Mouse (Mus musculus) cerebellum, adult 2 months (tissue): ENCODE measurements around the gene Ift88. TPM values are rescaled to one million over a fixed set of nuclear protein-coding genes. Genes with fewer than 3 reads are reported as not detected.

Experiments used
- DNase-seq, 2 experiments: peaks; one replicate each; pipeline ENCODE4 v3.0.0; 2021
- H3K27ac ChIP-seq: fragments of 200-500 bp; 2 replicates; pipeline ENCODE4 v1.5.1; 2012; ENCODE audit warnings: low read length, control low read depth, inconsistent platforms; ENCODE audit not compliant: insufficient read depth
- H3K27me3 ChIP-seq: fragments of 200-500 bp; 2 replicates; pipeline ENCODE4 v1.6.1; 2012; ENCODE audit warnings: inconsistent platforms, mild to moderate bottlenecking, low read length, moderate library complexity; ENCODE audit not compliant: control insufficient read depth, insufficient read depth
- H3K4me1 ChIP-seq: fragments of 200-500 bp; 2 replicates; pipeline ENCODE4 v1.6.1; 2011; ENCODE audit warnings: low read length; ENCODE audit not compliant: control insufficient read depth, insufficient read depth
- H3K4me3 ChIP-seq: fragments of 200-500 bp; replicated peaks from 2 replicates; pipeline ENCODE3; 2011; ENCODE audit warnings: mild to moderate bottlenecking, low read depth, low read length, control low read depth; ENCODE audit not compliant: insufficient read depth
- CTCF ChIP-seq: fragments of 200-500 bp; IDR thresholded peaks from 2 replicates; pipeline ENCODE4 v1.5.1; 2011; ENCODE audit warnings: low read depth, mild to moderate bottlenecking, control low read depth, low read length, moderate library complexity, borderline replicate concordance; ENCODE audit not compliant: insufficient read depth
- POLR2A ChIP-seq: fragments of 200-500 bp; IDR thresholded peaks from 2 replicates; pipeline ENCODE4 v1.6.1; 2011; ENCODE audit warnings: low read length, control low read depth, borderline replicate concordance; ENCODE audit not compliant: insufficient read depth
- WGBS: fragments of 180-500 bp; shearing (Covaris S2); methylation state at CpG from one replicate; pipeline ENCODE4 v1.1.7; 2018; 5-methylcytosine and 5-hydroxymethylcytosine counted together
- polyA plus RNA-seq: library from polyadenylated mRNA; depleted of rRNA; stranded (reverse); fragments of >200 nt; gene quantifications from 2 replicates; pipeline ENCODE4 v1.2.3, GENCODE M21; 2012

Ift88 gene
- polyA plus RNA-seq, 1 experiment, result 15.4 TPM

DNA sequence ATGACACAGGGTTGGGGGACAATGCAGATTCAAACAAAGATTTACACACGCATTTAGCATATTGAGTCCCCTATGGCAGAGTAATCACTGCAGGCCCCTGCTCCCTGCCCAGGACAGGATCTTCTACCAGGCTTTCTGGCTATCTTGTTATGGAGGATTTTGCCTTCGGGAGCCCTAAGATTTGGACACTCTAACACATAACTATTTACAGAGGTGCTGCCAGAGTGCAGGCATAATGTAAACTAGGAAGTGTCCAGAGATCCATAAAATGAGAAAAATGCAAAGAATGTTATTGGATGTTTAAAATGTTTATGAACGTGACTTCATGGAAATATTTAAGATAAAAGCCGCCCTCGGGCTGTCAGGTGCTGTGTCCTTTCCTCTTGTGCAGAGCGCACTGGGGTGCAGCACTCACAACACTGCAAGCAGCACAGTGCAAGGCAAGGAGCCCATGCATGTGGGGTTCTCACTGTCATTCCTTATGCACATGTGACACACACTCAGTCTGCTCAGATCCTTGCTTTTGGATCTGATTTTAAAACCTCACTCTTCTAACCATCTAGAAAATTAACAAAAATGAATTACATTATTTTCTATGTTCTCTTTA is 91.4 kb downstream of the Ift88 start:
- WGBS, result 88% methylated on average over 6 of the region's 6 CpGs
- no peak overlapping the region for H3K27ac ChIP-seq
- H3K27me3 ChIP-seq, result no peaks in the 10 kb centered on the region
- no peak for DNase-seq
- no peak overlapping the region for H3K4me3 ChIP-seq
- H3K4me1 ChIP-seq, result peaks cover 5% of the 10 kb centered on the region; the same call in 1 of the 2 replicates
- no peak for TF ChIP-seq POLR2A
- TF ChIP-seq CTCF, result no peak

GRCm38 (mm10) chr14:57517001-57517400 is 93.1 kb downstream of the Ift88 start:
- TF ChIP-seq POLR2A (no peak), CTCF (no peak)
- Histone ChIP-seq H3K4me3 (no peak overlapping the region), H3K27ac (no peak overlapping the region), H3K27me3 (no peaks in the 10 kb centered on the region), H3K4me1 (peaks cover 5% of the 10 kb centered on the region; the same call in 1 of the 2 replicates)
- no peak for DNase-seq
- 68% methylated on average over 7 of the region's 7 CpGs for whole genome bisulfite sequencing

DNA sequence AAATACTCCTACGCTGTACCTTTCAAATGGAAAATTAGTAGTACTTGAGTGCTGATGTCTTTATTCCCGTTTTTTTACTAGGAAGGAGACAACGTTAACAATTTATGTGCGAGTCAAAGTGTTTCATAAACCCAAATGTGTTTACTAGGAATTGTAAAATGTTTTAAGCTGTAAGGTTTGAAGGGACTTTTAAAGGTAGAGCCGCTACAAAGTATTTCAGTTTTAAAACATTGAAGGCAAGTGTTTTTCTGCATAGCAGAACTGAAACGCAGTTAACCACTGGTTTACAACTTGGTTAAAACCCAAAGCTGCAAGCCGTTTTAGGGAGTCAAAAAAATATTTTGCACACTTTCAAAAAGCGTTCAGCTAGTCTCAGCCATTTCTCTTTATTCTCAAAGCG is 99.9 kb downstream of the Ift88 start:
- no peak for TF ChIP-seq CTCF
- no peak for TF ChIP-seq POLR2A
- no peak overlapping the region for H3K4me3 ChIP-seq
- no peak for DNase-seq
- no peaks in the 10 kb centered on the region for H3K27me3 ChIP-seq
- no peak overlapping the region for H3K27ac ChIP-seq
- H3K4me1 ChIP-seq, result peaks cover 4% of the 10 kb centered on the region; the same call in 1 of the 2 replicates
- 93% methylated on average over 9 of the region's 9 CpGs for WGBS

GRCm38 (mm10) chr14:57524671-57525387 is 101.0 kb downstream of the Ift88 start, which contains the start of gene Il17d:
TSS of gene Il17d (plus strand) at chr14:57524777.
- peak within 1 kb of the TSS; percentile 91 for H3K4me3 ChIP-seq
- peak; percentile 69 to 71 for DNase-seq
- peak within 1 kb of the TSS; percentile 74 for H3K27ac ChIP-seq
- peaks cover 4% of the 10 kb centered on the region; the same call in 1 of the 2 replicates for H3K4me1 ChIP-seq
- H3K27me3 ChIP-seq, result no peaks in the 10 kb centered on the region
- WGBS, result 2% methylated on average over 84 of the region's 104 CpGs
- TF ChIP-seq CTCF, result no peak
- 0 out of 2 replicates have a peak, but pooled peaks have one; percentile 25 for TF ChIP-seq POLR2A

DNA sequence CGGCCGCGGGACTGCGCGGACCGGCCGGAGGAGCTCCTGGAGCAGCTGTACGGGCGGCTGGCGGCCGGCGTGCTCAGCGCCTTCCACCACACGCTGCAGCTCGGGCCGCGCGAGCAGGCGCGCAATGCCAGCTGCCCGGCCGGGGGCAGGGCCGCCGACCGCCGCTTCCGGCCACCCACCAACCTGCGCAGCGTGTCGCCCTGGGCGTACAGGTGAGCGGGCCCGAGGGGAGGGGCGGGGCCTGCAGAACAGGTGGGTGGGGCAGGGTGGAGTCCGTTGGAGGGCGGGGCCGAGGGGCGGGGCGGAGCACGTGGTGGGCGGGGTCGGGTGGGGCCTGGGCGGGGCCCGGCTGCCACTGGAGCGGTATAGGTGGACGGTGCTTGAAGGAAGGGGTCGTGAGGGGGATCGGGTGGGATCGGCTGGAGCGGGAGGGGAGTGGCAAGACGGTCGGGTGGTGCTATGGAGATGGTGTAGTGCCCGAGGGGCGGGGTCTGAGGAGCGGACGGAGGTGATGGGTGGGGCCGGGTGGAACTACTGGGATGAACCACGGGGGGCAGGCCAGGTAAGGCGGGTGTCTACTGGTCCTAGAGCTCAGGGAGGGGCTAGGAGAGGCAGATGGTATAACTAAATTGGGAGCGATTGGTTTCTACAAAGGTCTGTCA is 101.7 kb downstream of the Ift88 start:
- TF ChIP-seq CTCF (no peak), POLR2A (0 out of 2 replicates have a peak, but pooled peaks have one; percentile 27)

GRCm38 (mm10) chr14:57526050-57526623 is 102.3 kb downstream of the Ift88 start:
- Histone ChIP-seq H3K4me3 (peak overlapping the region; percentile 64), H3K27me3 (no peaks in the 10 kb centered on the region), H3K27ac (peak overlapping the region; percentile 9; the same call in 1 of the 2 replicates), H3K4me1 (peaks cover 4% of the 10 kb centered on the region; the same call in 1 of the 2 replicates)
- peak in 1 of 2 experiments; percentile 49 for DNase-seq
- no peak for TF ChIP-seq CTCF
- TF ChIP-seq POLR2A, result no peak
- 31% methylated on average over 10 of the region's 10 CpGs for WGBS

More for the DNA sequence above, 101.7 kb downstream of the Ift88 start:
- WGBS, result under 1% methylated on average over 57 of the region's 60 CpGs
- H3K4me1 ChIP-seq, result peaks cover 4% of the 10 kb centered on the region; the same call in 1 of the 2 replicates
- peak overlapping the region; percentile 74 for H3K27ac ChIP-seq
- peak; percentile 86 to 89 for DNase-seq
- H3K27me3 ChIP-seq, result no peaks in the 10 kb centered on the region
- H3K4me3 ChIP-seq, result peak overlapping the region; percentile 64

GRCm38 (mm10) chr14:57527122-57527521 is 103.3 kb downstream of the Ift88 start:
- Histone ChIP-seq H3K4me1 (peaks cover 4% of the 10 kb centered on the region; the same call in 1 of the 2 replicates), H3K27ac (no peak overlapping the region), H3K4me3 (no peak overlapping the region), H3K27me3 (no peaks in the 10 kb centered on the region)
- TF ChIP-seq CTCF (no peak), POLR2A (no peak)
- DNase-seq, result no peak
- WGBS, result 53% methylated on average over 7 of the region's 7 CpGs
